Mouse (Mus musculus): Measurements from ENCODE around the gene Zfp318. TPM values are rescaled to one million over a fixed set of nuclear protein-coding genes. Genes with fewer than 3 reads are reported as not detected.
A peak's percentile ranks its signal among the peaks of the same experiment; 100 is the strongest.

Zfp318 gene
- total RNA-seq, 2 experiments from 2014 or later = 22.5 to 25.3 TPM

DNA sequence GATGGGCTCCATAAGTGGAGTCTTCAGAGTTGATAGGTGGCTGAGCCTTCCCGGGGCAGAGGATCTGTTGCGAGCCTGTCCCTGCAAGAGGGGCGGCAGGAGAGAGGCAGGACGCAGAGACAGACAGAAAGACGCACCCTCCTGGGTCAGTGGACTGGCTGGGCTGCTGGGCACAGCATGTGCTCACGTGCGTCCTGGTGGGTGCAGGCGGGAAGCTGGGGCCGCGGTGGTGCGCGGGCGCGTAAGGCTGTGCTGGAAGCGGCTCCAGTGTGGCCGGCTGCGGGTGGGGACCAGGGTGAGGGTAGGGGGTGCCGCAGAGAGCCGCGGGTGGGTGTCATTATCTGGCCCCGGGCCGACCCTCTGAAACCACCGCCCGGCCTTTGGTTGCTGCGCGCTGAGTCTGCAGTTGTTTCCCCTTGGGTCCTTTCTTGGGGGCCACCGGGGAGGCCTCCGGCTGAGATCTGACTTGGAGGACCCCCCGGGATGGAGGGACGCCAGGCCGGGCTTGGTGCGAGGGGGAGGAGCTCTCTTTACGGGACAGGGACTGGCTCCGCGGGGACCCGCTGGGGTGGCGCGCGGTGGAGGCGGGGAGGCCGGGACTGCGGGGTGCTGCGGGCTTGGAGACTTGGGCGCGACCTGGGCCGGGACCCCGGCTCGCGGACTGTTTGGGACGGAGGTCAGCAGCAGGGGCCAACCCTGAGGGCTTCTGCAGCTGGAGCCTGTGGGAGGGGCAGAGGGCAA lies 61.5 kb downstream of the Zfp318 start:
- no peak for DNase-seq

DNA sequence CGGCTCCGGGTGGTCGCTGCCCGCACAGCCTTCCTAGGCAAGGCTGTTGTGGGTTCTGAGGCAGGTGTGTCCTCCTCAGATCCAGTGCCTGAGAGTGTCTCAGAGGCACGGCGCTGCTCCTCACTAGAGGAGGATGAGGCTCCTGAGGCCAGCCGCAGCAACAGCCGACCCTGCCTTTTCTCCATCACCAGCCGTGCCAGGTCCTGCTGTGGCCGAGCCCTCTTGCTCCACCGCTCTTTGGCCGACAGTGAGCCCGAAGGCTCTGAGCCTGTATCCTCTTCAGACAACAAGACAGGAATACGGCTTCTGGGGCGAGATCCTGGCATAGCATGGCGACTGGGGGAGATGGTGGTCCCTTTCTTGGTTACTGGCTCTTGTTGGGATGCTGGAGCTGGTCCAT lies 62.7 kb downstream of the Zfp318 start:
- no peak for DNase-seq
- intact Hi-C loops (cut with DNase I) = no loop called here

More for the DNA sequence above, 61.5 kb downstream of the Zfp318 start:
- intact Hi-C loops (cut with DNase I) = no loop called here

DNA sequence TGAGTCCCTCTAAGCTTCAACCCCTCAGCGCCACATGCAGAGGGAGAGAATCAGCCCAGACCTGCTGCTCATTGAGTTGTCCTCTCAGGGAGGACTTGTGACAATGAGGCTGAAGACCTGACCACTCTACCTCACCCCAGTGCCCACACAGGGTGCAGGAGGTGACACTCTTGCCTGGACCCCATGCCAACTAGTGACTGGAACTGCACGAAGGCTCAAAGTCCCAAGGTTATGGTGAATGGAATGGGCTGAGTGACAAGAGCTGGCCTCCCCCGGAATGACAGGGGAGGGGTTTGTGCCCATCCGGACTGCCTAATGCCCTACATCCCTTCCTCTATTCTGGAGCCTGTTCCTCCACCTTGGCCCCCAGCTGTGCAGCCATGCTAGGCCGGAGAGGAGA lies 69.2 kb downstream of the Zfp318 start:
- DNase-seq = no peak
- intact Hi-C loops (cut with DNase I) = no loop called here

- DNase-seq = no peak
Observed at GRCm38 (mm10) chr17:46453302-46453948, 69.9 kb downstream of the Zfp318 start.

DNA sequence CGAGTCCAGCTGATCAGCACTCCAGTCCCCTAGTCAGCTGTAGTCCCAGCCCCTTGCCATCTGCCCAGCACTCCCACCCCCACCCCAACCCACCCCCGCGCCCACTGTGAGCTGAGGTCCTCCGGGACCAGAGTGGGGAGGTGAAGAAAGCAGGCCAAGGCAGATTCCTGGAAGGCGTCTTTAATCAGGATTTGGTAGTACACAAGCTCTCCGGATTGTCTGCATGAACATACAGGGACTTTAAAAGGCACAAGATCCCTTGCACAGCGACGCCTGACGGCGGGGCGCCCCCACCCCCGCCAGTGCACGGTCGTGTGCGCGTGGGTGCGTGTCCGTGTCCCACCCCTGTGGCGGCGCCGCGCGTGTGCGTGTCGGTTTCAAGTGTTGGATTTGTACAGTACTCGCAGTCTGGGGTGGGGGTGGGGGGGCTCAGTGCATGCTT lies 70.5 kb downstream of the Zfp318 start:
- intact Hi-C loops (cut with DNase I) = no loop called here
- no peak for DNase-seq

More at GRCm38 (mm10) chr17:46453302-46453948, 69.9 kb downstream of the Zfp318 start:
- intact Hi-C loops (cut with DNase I) = no loop called here

DNA sequence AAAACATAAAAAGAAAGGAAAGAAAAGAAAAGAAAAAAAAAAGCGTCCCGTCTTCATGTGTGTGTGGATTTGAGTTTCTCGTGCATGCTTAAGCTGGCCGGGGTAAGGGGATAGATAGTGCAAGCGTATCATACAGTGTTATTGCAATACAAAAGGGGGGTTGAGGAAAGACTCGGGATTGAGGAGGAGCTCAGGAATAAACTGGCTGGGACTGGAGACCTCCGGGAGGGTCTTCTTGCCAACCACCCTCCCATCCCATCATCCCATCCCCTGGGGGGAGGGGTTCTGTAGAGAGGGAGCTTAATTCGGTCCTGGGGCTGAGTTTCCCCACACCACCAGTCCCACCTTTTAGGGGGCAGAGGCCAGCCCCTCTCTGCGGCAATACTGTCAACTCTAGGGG lies 71.0 kb downstream of the Zfp318 start:
- intact Hi-C loops (cut with DNase I) = no loop called here
- no peak for DNase-seq

GRCm38 (mm10) chr17:46455110-46455691 lies 71.7 kb downstream of the Zfp318 start:
- intact Hi-C loops (cut with DNase I) = no loop called here
- peak in 1 of 2 experiments; percentile 51 for DNase-seq

DNA sequence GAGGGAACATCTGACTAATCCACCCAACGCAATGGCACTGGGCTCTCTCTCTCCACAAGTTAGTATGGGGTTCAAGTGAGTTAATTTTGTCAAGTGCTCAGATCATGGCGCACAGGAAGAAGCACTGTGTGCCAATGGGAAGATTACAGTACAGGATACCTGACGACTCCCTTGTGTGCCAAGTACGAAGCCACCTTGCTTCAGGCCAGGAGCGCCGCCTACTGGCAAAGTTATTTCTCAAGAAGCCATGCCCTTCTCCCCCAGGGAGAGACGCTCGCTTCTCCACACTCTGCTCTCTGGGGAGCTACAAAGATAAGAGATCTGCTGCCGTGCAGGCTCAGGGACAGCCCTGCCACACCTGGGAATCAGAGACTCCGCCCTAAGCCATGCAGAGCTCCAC lies 74.3 kb downstream of the Zfp318 start:
- DNase-seq = peak in 1 of 2 experiments; percentile 47
- intact Hi-C loops (cut with DNase I) = no loop called here

DNA sequence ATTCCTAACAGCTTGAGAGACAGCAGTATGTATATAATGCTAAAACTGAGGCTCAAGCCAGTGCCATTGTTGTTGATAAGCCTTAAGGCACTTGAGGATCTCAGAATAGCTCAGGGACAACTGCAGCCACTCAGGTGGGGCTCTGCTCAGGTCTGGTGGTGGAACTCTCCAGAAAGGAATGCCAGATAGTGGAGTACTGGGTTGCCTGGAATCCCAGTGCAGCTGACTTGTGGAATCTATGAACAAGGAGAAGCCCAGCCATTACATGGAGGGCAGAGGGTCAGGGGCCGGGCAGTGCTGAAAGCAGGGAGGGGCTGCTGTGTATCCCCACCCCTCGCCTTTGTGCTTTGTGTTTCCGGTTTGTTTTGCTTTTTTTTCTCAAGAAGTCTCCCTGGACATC lies 74.9 kb downstream of the Zfp318 start:
- DNase-seq = peak; percentile 61 to 62
- intact Hi-C loops (cut with DNase I) = no loop called here

DNA sequence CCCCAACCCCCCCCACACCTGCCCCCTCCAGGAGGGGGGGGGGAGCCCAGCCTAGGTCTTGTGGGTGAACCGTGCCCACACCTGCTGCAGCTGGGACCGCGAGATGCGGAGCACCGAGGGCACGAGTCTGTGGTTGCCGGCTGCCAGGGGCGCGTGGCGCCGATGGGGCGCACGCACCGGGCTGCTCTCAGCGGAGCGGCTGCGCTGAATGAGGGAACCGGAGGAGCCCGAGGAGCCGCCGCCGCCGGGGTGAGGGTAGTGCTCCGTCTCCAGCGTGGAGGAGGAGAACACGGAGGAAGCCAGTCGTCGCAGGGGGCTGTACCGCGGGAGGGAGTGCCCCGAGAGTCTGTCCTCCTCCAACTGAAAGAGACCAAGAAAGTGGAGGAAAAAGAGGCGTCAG lies 77.1 kb downstream of the Zfp318 start:
- DNase-seq = no peak
- intact Hi-C loops (cut with DNase I) = no loop called here

GRCm38 (mm10) chr17:46461347-46461746 lies 77.8 kb downstream of the Zfp318 start:
- intact Hi-C loops (cut with DNase I) = no loop called here
- DNase-seq = no peak

DNA sequence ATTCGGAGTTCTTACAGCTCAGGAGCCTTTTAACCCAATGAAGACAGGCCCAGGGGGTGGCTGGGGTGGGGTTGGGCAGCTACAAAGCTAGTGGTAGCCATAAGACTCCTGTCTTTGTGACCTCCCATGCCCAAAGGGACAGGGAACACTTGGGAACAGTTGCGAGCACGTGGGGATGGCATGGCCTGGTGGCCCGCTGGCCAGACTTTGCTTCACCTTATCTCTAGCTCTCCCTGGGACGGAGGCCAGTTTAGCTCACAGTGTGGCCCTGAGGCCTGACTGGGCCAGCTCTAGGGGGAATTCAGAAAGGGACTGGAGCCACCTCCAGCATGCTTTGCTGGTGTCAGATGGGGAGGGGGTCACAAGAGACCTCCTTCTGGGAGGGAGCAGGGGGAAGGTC lies 78.7 kb downstream of the Zfp318 start:
- intact Hi-C loops (cut with DNase I) = no loop called here
- peak; percentile 79 to 85 for DNase-seq

DNA sequence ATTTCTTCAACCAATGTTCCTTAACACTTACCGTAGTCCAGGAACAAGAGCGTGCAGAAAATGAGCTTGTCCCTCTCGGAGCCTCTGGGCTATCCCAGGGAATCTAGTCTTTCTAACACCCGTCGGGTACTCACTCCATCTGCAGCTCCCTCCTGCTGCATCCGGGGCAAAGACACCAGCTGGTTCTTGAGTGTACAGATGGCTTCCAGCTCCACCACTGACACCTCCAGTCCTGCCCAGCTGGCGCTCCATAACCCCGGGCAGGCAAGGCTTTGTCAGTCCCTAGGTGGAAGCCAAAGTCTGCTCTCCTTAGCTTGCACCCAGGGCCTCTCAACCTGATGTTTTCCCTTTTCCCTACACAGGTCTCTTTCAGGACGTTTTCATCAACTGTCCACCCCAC lies 84.3 kb downstream of the Zfp318 start:
- intact Hi-C loops (cut with DNase I) = no loop called here
- DNase-seq = no peak

Other genes with a start within 250 kb of the Zfp318 start
- 1 to 10 TPM; 1.3 to 2.3 TPM for gene Rsph9, start 239.5 kb upstream of the Zfp318 start, total RNA-seq (2021)
- 10 to 100 TPM; 18.5 to 21.6 TPM for gene Mad2l1bp, start 230.2 kb upstream of the Zfp318 start, total RNA-seq (2021)
- gene Gtpbp2, start 222.7 kb upstream of the Zfp318 start, total RNA-seq (2021) = 10 to 100 TPM; 83.5 to 84.8 TPM
- 10 to 100 TPM; 11.6 to 15.9 TPM for gene Polh, start 181.1 kb upstream of the Zfp318 start, total RNA-seq (2021)
- gene Xpo5, start 180.9 kb upstream of the Zfp318 start, total RNA-seq (2021) = 10 to 100 TPM; 21.6 to 27.4 TPM
- 10 to 100 TPM; 23.8 to 26.9 TPM for gene Polr1c, start 135.7 kb upstream of the Zfp318 start, total RNA-seq (2021)
- 10 to 100 TPM; 69.3 to 75.1 TPM for gene Yipf3, start 135.7 kb upstream of the Zfp318 start, total RNA-seq (2021)
- gene Lrrc73, start 130.2 kb upstream of the Zfp318 start, total RNA-seq (2021) = under 1 TPM; 0.38 to 0.40 TPM
- 10 to 100 TPM; 54.0 to 56.3 TPM for gene Tjap1, start 100.7 kb upstream of the Zfp318 start, total RNA-seq (2021)
- gene Dlk2, start 86.3 kb upstream of the Zfp318 start, total RNA-seq (2021) = 1 to 10 TPM in 1 of 2 experiments, under 1 TPM in 1; 0.57 to 1.0 TPM
- 1 to 10 TPM; 5.4 to 6.1 TPM for gene Abcc10, start 55.4 kb upstream of the Zfp318 start, total RNA-seq (2021)
- under 1 TPM in 1 of 2 experiments, not detected in 1; 0.26 TPM for gene Crip3, start 45.2 kb downstream of the Zfp318 start, total RNA-seq (2021)
- not detected for gene Slc22a7, start 54.7 kb downstream of the Zfp318 start, total RNA-seq (2021)
- gene Ttbk1, start 103.9 kb downstream of the Zfp318 start, total RNA-seq (2021) = under 1 TPM; 0.40 to 0.48 TPM
- gene Dnph1, start 113.0 kb downstream of the Zfp318 start, total RNA-seq (2021) = 1 to 10 TPM; 3.7 to 4.0 TPM
- gene Cul9, start 162.7 kb downstream of the Zfp318 start, total RNA-seq (2021) = 10 to 100 TPM; 13.8 to 18.8 TPM
- gene Srf, start 172.4 kb downstream of the Zfp318 start, total RNA-seq (2021) = 100 to 1,000 TPM; 129 to 134 TPM
- gene Ptk7, start 245.8 kb downstream of the Zfp318 start, total RNA-seq (2021) = 10 to 100 TPM; 19.5 to 22.3 TPM